Mouse (Mus musculus): ENCODE results near the gene Gm27021.

The Gm27021 gene

DNA sequence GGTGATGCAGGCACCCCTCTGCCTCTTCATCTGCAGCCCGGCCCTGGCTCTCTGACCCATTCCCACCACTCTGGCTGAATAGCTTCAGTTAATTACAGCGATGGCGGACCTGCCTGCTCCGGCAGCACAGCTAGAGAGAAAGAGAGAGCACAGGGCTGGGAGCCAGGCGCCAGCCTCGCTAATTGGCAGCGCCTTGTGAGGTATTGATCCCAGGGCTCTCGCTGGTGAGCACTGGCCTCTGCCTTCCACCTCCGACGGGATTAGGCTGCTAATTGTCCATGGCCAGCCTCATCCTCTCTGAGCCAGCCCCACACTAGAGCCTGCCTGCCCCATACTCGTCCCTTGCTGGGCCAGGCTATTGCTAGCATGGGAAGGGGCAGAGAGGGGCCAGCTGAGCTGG lies 108.2 kb downstream of the Gm27021 start:
- in situ Hi-C loops (cut with MboI; ENCODE audit: unreplicated experiment in 2 of 2) = no loop called here

Measured in v-Abl transformed pro-B cells (cell line).